Mouse (Mus musculus): ENCODE measurements around the gene Mad2l1bp. TPM values are rescaled to one million over a fixed set of nuclear protein-coding genes. Genes with fewer than 3 reads are reported as not detected.

Mad2l1bp gene
- 21.3 and 24.8 TPM in 2 replicates for polyA plus RNA-seq (2015; fragmentation: Nextera tagmentation; extraction: Ambion mirVana)

- H3K4me2 ChIP-seq = peak within 1 kb of the TSS; percentile 89
- H3K4me1 ChIP-seq = peaks cover 10% of the 10 kb centered on the region
- peak within 1 kb of the TSS; percentile 54 for H3K9ac ChIP-seq
- H3K4me3 ChIP-seq = peak within 1 kb of the TSS; percentile 51
- H3K36me3 ChIP-seq (replicated peaks) = peaks cover under 1% of the 10 kb centered on the region; the same call in 1 of the 2 replicates
- peak; percentile 92 for ATAC-seq (replicated peaks)
- peak within 1 kb of the TSS; percentile 61 for H3K27ac ChIP-seq
- WGBS = 8% methylated on average over 33 of the region's 33 CpGs
- no peaks in the 10 kb centered on the region for H3K9me3 ChIP-seq
- no peaks in the 10 kb centered on the region for H3K27me3 ChIP-seq (replicated peaks)
Observed at GRCm38 (mm10) chr17:46152847-46153782, at the start of gene Mad2l1bp. Mad2l1bp (minus strand) TSS chr17:46153553.

- H3K4me1 ChIP-seq = peaks cover 34% of the 10 kb centered on the region
- H3K27me3 ChIP-seq (replicated peaks) = no peaks in the 10 kb centered on the region
- peak overlapping the region; percentile 81 for H3K27ac ChIP-seq
- 0% methylated on average over 20 of the region's 20 CpGs for WGBS
- peak; percentile 66 for ATAC-seq (replicated peaks)
- no peaks in the 10 kb centered on the region for H3K9me3 ChIP-seq
- peak overlapping the region; percentile 90 for H3K4me3 ChIP-seq
- peak overlapping the region; percentile 94 for H3K4me2 ChIP-seq
- peaks cover 20% of the 10 kb centered on the region for H3K36me3 ChIP-seq (replicated peaks)
- peak overlapping the region; percentile 86 for H3K9ac ChIP-seq
Observed at GRCm38 (mm10) chr17:46203078-46203477, 49.7 kb upstream of the Mad2l1bp start.

- under 1% methylated on average over 66 of the region's 66 CpGs for WGBS
- H3K9ac ChIP-seq = peak within 1 kb of the TSS; percentile 86
- peaks cover 15% of the 10 kb centered on the region; the same call in 1 of the 2 replicates for H3K36me3 ChIP-seq (replicated peaks)
- peak within 1 kb of the TSS; percentile 94 for H3K4me2 ChIP-seq
- ATAC-seq (replicated peaks) = peak; percentile 96
- H3K4me3 ChIP-seq = peak within 1 kb of the TSS; percentile 90
- H3K9me3 ChIP-seq = no peaks in the 10 kb centered on the region
- no peaks in the 10 kb centered on the region for H3K27me3 ChIP-seq (replicated peaks)
- H3K4me1 ChIP-seq = peaks cover 34% of the 10 kb centered on the region
- H3K27ac ChIP-seq = peak within 1 kb of the TSS; percentile 81
Observed at GRCm38 (mm10) chr17:46202421-46203071, 49.2 kb upstream of the Mad2l1bp start, which contains the start of the genes Polh and Xpo5. Polh (minus strand) TSS chr17:46202645. Xpo5 (plus strand) TSS chr17:46202782.

- H3K4me3 ChIP-seq = peak overlapping the region; percentile 90
- H3K36me3 ChIP-seq (replicated peaks) = peaks cover 14% of the 10 kb centered on the region
- WGBS = 59% methylated on average over 6 of the region's 6 CpGs
- no peak overlapping the region for H3K27ac ChIP-seq
- ATAC-seq (replicated peaks) = no peak
- peaks cover 34% of the 10 kb centered on the region for H3K4me1 ChIP-seq
- no peaks in the 10 kb centered on the region for H3K9me3 ChIP-seq
- peak overlapping the region; percentile 82; the same call in 1 of the 2 replicates for H3K4me2 ChIP-seq
- peak overlapping the region; percentile 68; the same call in 1 of the 2 replicates for H3K9ac ChIP-seq
- H3K27me3 ChIP-seq (replicated peaks) = no peaks in the 10 kb centered on the region
Observed at GRCm38 (mm10) chr17:46201151-46201550, 47.8 kb upstream of the Mad2l1bp start.

GRCm38 (mm10) chr17:46188829-46189228 is 35.5 kb upstream of the Mad2l1bp start:
- Histone ChIP-seq H3K9me3 (no peaks in the 10 kb centered on the region), H3K4me2 (no peak overlapping the region), H3K27me3 (replicated peaks) (no peaks in the 10 kb centered on the region), H3K4me1 (no peaks in the 10 kb centered on the region), H3K27ac (no peak overlapping the region), H3K9ac (no peak overlapping the region), H3K4me3 (no peak overlapping the region), H3K36me3 (replicated peaks) (peaks cover 55% of the 10 kb centered on the region)
- no peak for ATAC-seq (replicated peaks)
- WGBS = 99% methylated on average over 2 of the region's 2 CpGs

GRCm38 (mm10) chr17:46182273-46182672 is 28.9 kb upstream of the Mad2l1bp start:
- Histone ChIP-seq H3K9me3 (no peaks in the 10 kb centered on the region), H3K4me1 (no peaks in the 10 kb centered on the region), H3K4me2 (no peak overlapping the region), H3K9ac (no peak overlapping the region), H3K27me3 (replicated peaks) (no peaks in the 10 kb centered on the region), H3K36me3 (replicated peaks) (peaks cover 64% of the 10 kb centered on the region), H3K4me3 (no peak overlapping the region), H3K27ac (no peak overlapping the region)
- no peak for ATAC-seq (replicated peaks)
- 88% methylated on average over 4 of the region's 4 CpGs for WGBS

GRCm38 (mm10) chr17:46170538-46170937 is 17.2 kb upstream of the Mad2l1bp start:
- Histone ChIP-seq H3K9me3 (no peaks in the 10 kb centered on the region), H3K9ac (no peak overlapping the region), H3K27me3 (replicated peaks) (no peaks in the 10 kb centered on the region), H3K4me1 (no peaks in the 10 kb centered on the region), H3K4me2 (no peak overlapping the region), H3K36me3 (replicated peaks) (peaks cover 49% of the 10 kb centered on the region), H3K4me3 (no peak overlapping the region), H3K27ac (no peak overlapping the region)
- WGBS = 82% methylated on average over 3 of the region's 3 CpGs
- ATAC-seq (replicated peaks) = peak; percentile 61; the same call in 1 of the 2 replicates

- no peaks in the 10 kb centered on the region for H3K9me3 ChIP-seq
- peaks cover 58% of the 10 kb centered on the region for H3K36me3 ChIP-seq (replicated peaks)
- H3K4me2 ChIP-seq = no peak overlapping the region
- H3K9ac ChIP-seq = no peak overlapping the region
- 93% methylated on average over 5 of the region's 5 CpGs for WGBS
- ATAC-seq (replicated peaks) = no peak
- H3K27ac ChIP-seq = no peak overlapping the region
- H3K4me3 ChIP-seq = no peak overlapping the region
- no peaks in the 10 kb centered on the region for H3K27me3 ChIP-seq (replicated peaks)
- H3K4me1 ChIP-seq = no peaks in the 10 kb centered on the region
Observed at GRCm38 (mm10) chr17:46168768-46169167, 15.4 kb upstream of the Mad2l1bp start.

GRCm38 (mm10) chr17:46168318-46168717 is 15.0 kb upstream of the Mad2l1bp start:
- Histone ChIP-seq H3K9ac (no peak overlapping the region), H3K9me3 (no peaks in the 10 kb centered on the region), H3K27me3 (replicated peaks) (no peaks in the 10 kb centered on the region), H3K4me3 (no peak overlapping the region), H3K36me3 (replicated peaks) (peaks cover 58% of the 10 kb centered on the region), H3K4me2 (no peak overlapping the region), H3K4me1 (no peaks in the 10 kb centered on the region), H3K27ac (no peak overlapping the region)
- WGBS = 67% methylated on average over 5 of the region's 5 CpGs
- no peak for ATAC-seq (replicated peaks)

GRCm38 (mm10) chr17:46167014-46167413 is 13.7 kb upstream of the Mad2l1bp start:
- H3K9ac ChIP-seq = no peak overlapping the region
- peaks cover 12% of the 10 kb centered on the region for H3K4me1 ChIP-seq
- H3K36me3 ChIP-seq (replicated peaks) = peaks cover 48% of the 10 kb centered on the region
- no peak overlapping the region for H3K4me3 ChIP-seq
- H3K27ac ChIP-seq = no peak overlapping the region
- ATAC-seq (replicated peaks) = no peak
- 82% methylated on average over 11 of the region's 11 CpGs for WGBS
- H3K9me3 ChIP-seq = no peaks in the 10 kb centered on the region
- H3K27me3 ChIP-seq (replicated peaks) = no peaks in the 10 kb centered on the region
- H3K4me2 ChIP-seq = no peak overlapping the region

- 82% methylated on average over 5 of the region's 5 CpGs for WGBS
- Histone ChIP-seq H3K4me2 (no peak overlapping the region), H3K27me3 (replicated peaks) (no peaks in the 10 kb centered on the region), H3K9ac (no peak overlapping the region), H3K27ac (no peak overlapping the region), H3K9me3 (no peaks in the 10 kb centered on the region), H3K4me1 (peaks cover 19% of the 10 kb centered on the region), H3K4me3 (no peak overlapping the region), H3K36me3 (replicated peaks) (peaks cover 44% of the 10 kb centered on the region)
- ATAC-seq (replicated peaks) = no peak
Observed at GRCm38 (mm10) chr17:46166270-46166669, 12.9 kb upstream of the Mad2l1bp start.

- H3K36me3 ChIP-seq (replicated peaks) = peaks cover 44% of the 10 kb centered on the region
Observed at GRCm38 (mm10) chr17:46165460-46165859, 12.1 kb upstream of the Mad2l1bp start.

More at GRCm38 (mm10) chr17:46165460-46165859, 12.1 kb upstream of the Mad2l1bp start:
- no peak overlapping the region for H3K4me3 ChIP-seq
- 93% methylated on average over 12 of the region's 12 CpGs for WGBS
- ATAC-seq (replicated peaks) = no peak
- no peak overlapping the region for H3K4me2 ChIP-seq
- H3K4me1 ChIP-seq = peaks cover 19% of the 10 kb centered on the region
- H3K9ac ChIP-seq = no peak overlapping the region
- no peaks in the 10 kb centered on the region for H3K9me3 ChIP-seq
- no peak overlapping the region for H3K27ac ChIP-seq
- no peaks in the 10 kb centered on the region for H3K27me3 ChIP-seq (replicated peaks)
